Mouse (Mus musculus) cerebellum, adult 2 months (tissue): Measurements from ENCODE around the gene Cd5.

Source experiments
- CTCF ChIP-seq: fragments of 200-500 bp; IDR thresholded peaks from 2 replicates; pipeline ENCODE4 v1.5.1; 2011; ENCODE audit warnings: low read depth, mild to moderate bottlenecking, control low read depth, low read length, moderate library complexity, borderline replicate concordance; ENCODE audit not compliant: insufficient read depth
- POLR2A ChIP-seq: fragments of 200-500 bp; IDR thresholded peaks from 2 replicates; pipeline ENCODE4 v1.6.1; 2011; ENCODE audit warnings: low read length, control low read depth, borderline replicate concordance; ENCODE audit not compliant: insufficient read depth

DNA sequence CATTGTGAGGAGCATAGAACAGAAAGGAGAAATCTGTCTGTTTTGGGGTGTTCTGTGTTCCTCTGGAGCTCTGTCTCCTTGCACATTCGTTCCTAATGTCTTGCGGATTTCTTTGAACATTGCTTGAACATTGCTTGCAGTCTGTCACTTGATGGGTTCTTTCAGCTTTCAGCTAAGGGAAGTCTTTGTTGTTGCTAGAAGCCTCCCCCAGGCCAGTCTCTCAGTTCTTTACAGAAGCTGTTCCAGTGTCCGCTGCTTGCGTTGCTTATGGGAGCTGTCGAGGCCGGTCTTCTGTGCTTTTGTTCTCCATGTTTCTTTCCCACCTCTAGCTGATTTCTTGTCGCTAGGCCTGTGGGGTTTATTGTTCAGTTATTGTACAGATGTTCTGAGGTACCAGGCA is 43.0 kb downstream of the Cd5 start:
- TF ChIP-seq CTCF: no peak
- no peak for TF ChIP-seq POLR2A
